Mouse (Mus musculus) stomach, postnatal 0 days (tissue): ENCODE results near the gene Tsc22d1.

Experiments used
- CTCF ChIP-seq: IDR thresholded peaks from 2 replicates; pipeline ENCODE4 v1.5.1; 2016; ENCODE audit warnings: antibody characterized with exemption, low read depth, mild to moderate bottlenecking, moderate library complexity
- EP300 ChIP-seq: optimal IDR thresholded peaks from 2 replicates; pipeline ENCODE3; 2016; ENCODE audit warnings: antibody characterized with exemption

DNA sequence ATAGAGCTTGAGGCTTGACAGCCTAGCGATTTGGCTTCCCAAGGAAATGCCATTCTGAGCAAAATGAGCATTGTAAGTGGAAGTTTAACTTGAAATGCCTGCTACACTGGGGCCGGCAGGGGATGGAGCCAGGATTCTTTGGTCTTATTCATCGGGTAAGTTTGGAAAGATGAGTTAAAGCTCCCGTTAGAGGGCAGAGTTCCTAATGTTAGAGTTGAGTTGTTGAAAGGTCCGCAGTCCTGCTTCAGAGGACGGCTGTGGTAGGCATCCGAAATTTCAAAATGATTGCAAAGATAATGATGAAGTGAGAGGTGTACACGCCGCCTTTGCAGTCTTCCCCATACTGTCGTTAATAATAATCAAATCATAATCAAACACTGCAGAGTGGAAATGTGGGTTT, 27.4 kb downstream of the Tsc22d1 start:
- TF ChIP-seq CTCF = no peak
- no peak for TF ChIP-seq EP300
